Comparison of ENCODE assay signal across 14 mouse cellular contexts in genomic region chr2:73502863-73503429, GRCm38 (mm10). TPM values are rescaled to one million over a fixed set of nuclear protein-coding genes. Genes with fewer than 3 reads are reported as not detected.
DNase-seq lines count a peak whose midpoint lies in the region; ATAC-seq and TF ChIP-seq lines count a peak whose summit lies in the region.
"Had no signal": no experiment of that assay in that cellular context is flagged by ENCODE, and none has a peak within 500 bp of the region (broad histone marks: within the 10 kb centered on the region; RNA-seq: fewer than 3 reads in every experiment).

No protein-coding gene starts in this region.

- intact Hi-C loops in heart, adult 2 months (cut with DNase I) = no loop called here

- H3K4me3 ChIP-seq in heart, embryonic 16.5 days (ENCODE audit: low read length) = no peak overlapping the region
- no peak overlapping the region for H3K4me3 ChIP-seq in heart, adult 2 months
- H3K4me3 ChIP-seq in embryonic facial prominence, embryonic 13.5 days = no peak overlapping the region
- H3K4me3 ChIP-seq in liver, embryonic 13.5 days (replicated peaks) = no peak overlapping the region
- H3K4me3 ChIP-seq: neural tube, embryonic 12.5 days had no signal

- TF ChIP-seq POLR2A in heart, adult 2 months (IDR thresholded peaks at IDR 0.05; ENCODE audit: insufficient read depth, low read depth, low read length) = no peak

- H3K4me1 ChIP-seq in heart, embryonic 16.5 days (ENCODE audit: control insufficient read depth, insufficient read depth, low read length) = no peaks in the 10 kb centered on the region; the same call in 1 of the 2 replicates
- peaks cover 7% of the 10 kb centered on the region for H3K4me1 ChIP-seq in heart, adult 2 months (ENCODE audit: control insufficient read depth, insufficient read depth, low read length)
- peaks cover 37% of the 10 kb centered on the region for H3K4me1 ChIP-seq in embryonic facial prominence, embryonic 13.5 days
- H3K4me1 ChIP-seq in liver, embryonic 13.5 days (replicated peaks) = peaks cover 71% of the 10 kb centered on the region

- no peaks in the 10 kb centered on the region for H3K27me3 ChIP-seq in heart, embryonic 16.5 days (ENCODE audit: control insufficient read depth, insufficient read depth, low read length)
- H3K27me3 ChIP-seq in heart, adult 2 months (ENCODE audit: control insufficient read depth, insufficient read depth, low read length) = no peaks in the 10 kb centered on the region
- H3K27me3 ChIP-seq in embryonic facial prominence, embryonic 13.5 days = no peaks in the 10 kb centered on the region
- no peaks in the 10 kb centered on the region for H3K27me3 ChIP-seq in liver, embryonic 13.5 days
- H3K27me3 ChIP-seq: neural tube, embryonic 12.5 days had no signal

- peak overlapping the region; percentile 35 for H3K27ac ChIP-seq in heart, embryonic 16.5 days (ENCODE audit: low read length)
- H3K27ac ChIP-seq in heart, adult 2 months = no peak overlapping the region
- H3K27ac ChIP-seq in embryonic facial prominence, embryonic 13.5 days = peak overlapping the region; percentile 68
- peak overlapping the region; percentile 51 for H3K27ac ChIP-seq in liver, embryonic 13.5 days
- H3K27ac ChIP-seq: macrophage; neural tube, embryonic 12.5 days had no signal

- WGBS in heart, embryonic 16.5 days = 71% methylated on average over 10 of the region's 10 CpGs
- 74% methylated on average over 10 of the region's 10 CpGs for WGBS in heart, adult 2 months
- 69% methylated on average over 10 of the region's 10 CpGs for WGBS in embryonic facial prominence, embryonic 13.5 days
- WGBS in liver, embryonic 13.5 days (ENCODE audit: insufficient replicate concordance) = 47% methylated on average over 10 of the region's 10 CpGs

- H3K36me3 ChIP-seq in heart, embryonic 16.5 days (ENCODE audit: control insufficient read depth, insufficient read depth) = no peaks in the 10 kb centered on the region
- no peaks in the 10 kb centered on the region for H3K36me3 ChIP-seq in heart, adult 2 months (ENCODE audit: control insufficient read depth, insufficient read depth, low read length)
- peaks cover 20% of the 10 kb centered on the region for H3K36me3 ChIP-seq in embryonic facial prominence, embryonic 13.5 days
- no peaks in the 10 kb centered on the region for H3K36me3 ChIP-seq in liver, embryonic 13.5 days
- H3K36me3 ChIP-seq: neural tube, embryonic 12.5 days had no signal

- TF ChIP-seq CTCF in heart, adult 2 months (IDR thresholded peaks at IDR 0.05) = no peak

- TF ChIP-seq EP300 in heart, adult 2 months (IDR thresholded peaks at IDR 0.05; ENCODE audit: insufficient read depth, low read depth, low read length) = no peak

- H3K4me2 ChIP-seq in heart, embryonic 16.5 days (ENCODE audit: low read depth, low read length) = no peak overlapping the region
- no peak overlapping the region for H3K4me2 ChIP-seq in embryonic facial prominence, embryonic 13.5 days
- H3K4me2 ChIP-seq in liver, embryonic 13.5 days = peak overlapping the region; percentile 32
- H3K4me2 ChIP-seq: neural tube, embryonic 12.5 days had no signal

- no peaks in the 10 kb centered on the region for H3K9me3 ChIP-seq in heart, embryonic 16.5 days (replicated peaks; ENCODE audit: control insufficient read depth, low read length)
- H3K9me3 ChIP-seq in embryonic facial prominence, embryonic 13.5 days = no peaks in the 10 kb centered on the region
- no peaks in the 10 kb centered on the region for H3K9me3 ChIP-seq in liver, embryonic 13.5 days (replicated peaks)
- H3K9me3 ChIP-seq: neural tube, embryonic 12.5 days had no signal

- peaks cover 2% of the 10 kb centered on the region; the same call in 1 of the 2 replicates for H3K79me2 ChIP-seq in heart, adult 2 months (replicated peaks; ENCODE audit: control insufficient read depth, insufficient read depth, low read length)

- peak; percentile 77 for ATAC-seq in heart, embryonic 16.5 days (replicated peaks; ENCODE audit: extremely low read depth, insufficient read depth, low FRiP score)
- 0 out of 2 replicates have a peak, but pooled peaks have one; percentile 53 for ATAC-seq in embryonic facial prominence, embryonic 13.5 days (ENCODE audit: insufficient number of reproducible peaks, insufficient read depth, low FRiP score, low TSS enrichment, low read depth)
- ATAC-seq in liver, embryonic 13.5 days (ENCODE audit: low read depth) = peak; percentile 90

- DNase-seq in heart, adult 2 months = no peak
- peak; percentile 87 for DNase-seq in 416B (ENCODE audit: low read depth)
- DNase-seq in liver, embryonic 13.5 days = peak; percentile 38
- DNase-seq in embryo, embryonic 10 days (ENCODE audit: low spot score) = no peak
- no peak for DNase-seq in cerebellum, adult 18-20 months
- no peak for DNase-seq in thymus, postnatal 25 days
- DNase-seq: cerebellum, postnatal 25 days; kidney, adult 18-20 months; spleen, adult 18-20 months; thymus, postnatal 4 days had no signal

- H3K9ac ChIP-seq in heart, embryonic 16.5 days (ENCODE audit: low read length) = no peak overlapping the region
- H3K9ac ChIP-seq in heart, adult 2 months (ENCODE audit: low read depth, low read length) = no peak overlapping the region
- no peak overlapping the region for H3K9ac ChIP-seq in embryonic facial prominence, embryonic 13.5 days
- H3K9ac ChIP-seq in liver, embryonic 13.5 days = no peak overlapping the region
- H3K9ac ChIP-seq: neural tube, embryonic 12.5 days had no signal

RNA-seq across cellular contexts. Expression of gene Wipf1, which starts 26.6 kb away (rescaled TPM):
- 5.0 and 7.4 TPM in 2 replicates for polyA plus RNA-seq in heart, embryonic 16.5 days (2015; fragmentation: Nextera tagmentation; extraction: Ambion mirVana)
- 10 to 100 TPM; 12.9 to 17.0 TPM for total RNA-seq in heart, adult 2 months (2021)
- polyA plus RNA-seq in heart, adult 2 months (2012; rRNA removed) = 6.0 and 6.6 TPM in 2 replicates
- polyA plus RNA-seq in embryonic facial prominence, embryonic 13.5 days (2015; fragmentation: Nextera tagmentation; extraction: Ambion mirVana) = 19.9 and 23.4 TPM in 2 replicates
- 3.4 and 4.6 TPM in 2 replicates for polyA plus RNA-seq in liver, embryonic 13.5 days (2015; fragmentation: Nextera tagmentation; extraction: Ambion mirVana)

Comparison
In these comparisons a context has a peak if more than half of its experiments do, and no peak if none do; other contexts are left out.
1. DNase-seq: peak in 416B (single experiment) and liver, embryonic 13.5 days (single experiment); none in heart, adult 2 months (0 of 2), embryo, embryonic 10 days (single experiment), cerebellum, adult 18-20 months (0 of 2) and thymus, postnatal 25 days (single experiment).
2. Peak in every context shown above with its lines, with median percentiles within 50 percentile points of each other: ATAC-seq.